Mouse (Mus musculus) megakaryocyte, embryonic 14.5 days (primary cell): Measurements from ENCODE around the gene Cdk11b.

ENCODE experiments used
- FLI1 ChIP-seq: IDR thresholded peaks from 2 replicates; pipeline ENCODE4 v1.6.1; 2012; ENCODE audit warnings: low read length, inconsistent platforms, mixed read lengths
- GATA1 ChIP-seq: IDR thresholded peaks from 3 replicates; pipeline ENCODE4 v1.6.1; 2012; ENCODE audit warnings: mixed read lengths, low read length, inconsistent platforms, borderline replicate concordance

DNA sequence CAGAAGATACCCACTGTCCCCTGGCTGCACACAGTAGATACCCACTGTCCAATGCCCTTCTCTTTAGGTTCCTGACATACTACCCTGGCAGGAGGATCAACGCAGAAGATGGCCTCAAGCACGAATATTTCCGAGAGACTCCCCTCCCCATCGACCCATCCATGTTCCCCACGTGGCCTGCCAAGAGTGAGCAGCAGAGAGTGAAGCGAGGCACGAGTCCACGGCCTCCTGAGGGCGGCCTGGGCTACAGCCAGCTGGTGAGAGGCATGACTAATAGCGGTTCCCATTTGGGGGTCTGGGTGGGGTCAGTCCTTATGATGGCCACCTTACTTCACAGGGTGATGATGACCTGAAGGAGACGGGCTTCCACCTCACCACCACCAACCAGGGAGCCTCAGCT is 24.7 kb downstream of the Cdk11b start:
- TF ChIP-seq GATA1 (no peak), FLI1 (no peak)
